Mouse (Mus musculus): ENCODE results near the gene Polr2g. TPM values are rescaled to one million over a fixed set of nuclear protein-coding genes. Genes with fewer than 3 reads are reported as not detected.

The Polr2g gene
- polyA plus RNA-seq, 1 experiment from 2014 or later: 153 TPM

DNA sequence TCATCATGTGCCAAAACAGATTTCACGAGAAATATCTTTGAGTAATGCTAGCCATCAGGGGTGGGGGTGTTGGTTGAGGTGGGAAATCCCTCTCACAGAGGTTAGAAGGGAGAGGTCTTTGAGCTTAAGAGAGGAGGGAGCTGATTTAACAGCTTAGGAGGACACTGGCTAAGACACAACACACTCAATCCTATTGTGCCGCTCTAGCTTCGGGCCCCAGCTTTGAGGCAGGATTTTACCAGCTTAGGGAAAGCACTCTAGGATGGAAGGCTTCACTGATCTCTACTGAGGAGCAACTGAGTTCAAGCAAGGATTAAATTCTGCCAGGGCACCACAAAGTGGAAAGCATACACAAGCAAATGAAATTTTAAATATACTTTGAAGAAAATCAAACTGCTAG, 18.6 kb upstream of the Polr2g start:
- Histone ChIP-seq H3K4me3 (replicated peaks) (0 out of 2 replicates have a peak overlapping the region, but pooled peaks have one; percentile 8), H3K4me2 (replicated peaks) (peak overlapping the region; percentile 17)

DNA sequence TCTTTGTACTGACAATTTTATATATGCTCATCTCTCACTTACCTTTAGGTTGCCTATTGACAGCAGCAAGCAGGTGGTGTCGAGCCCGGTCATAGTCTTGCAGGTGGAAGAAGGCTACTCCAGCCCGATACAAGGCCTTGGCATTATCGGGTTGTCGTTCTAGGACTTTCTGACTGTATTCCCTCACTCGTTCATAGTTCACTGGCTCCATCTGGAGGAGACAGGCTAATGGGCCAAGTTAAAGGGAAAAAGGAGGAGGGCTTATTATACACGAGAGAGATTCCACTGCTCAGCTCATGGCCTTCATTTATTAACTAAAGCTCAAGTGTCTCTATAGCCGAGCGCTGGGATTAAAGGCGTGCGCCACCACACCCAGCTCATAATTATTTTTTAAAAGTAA, 17.4 kb upstream of the Polr2g start:
- H3K4me1 ChIP-seq: peaks cover 24% of the 10 kb centered on the region
- H3K4me2 ChIP-seq (replicated peaks): no peak overlapping the region
- H3K9me3 ChIP-seq (replicated peaks): no peaks in the 10 kb centered on the region
- 71% methylated on average over 11 of the region's 11 CpGs for WGBS
- no peak overlapping the region for H3K9ac ChIP-seq
- H3K36me3 ChIP-seq: peaks cover 55% of the 10 kb centered on the region
- ATAC-seq (ENCODE audit: insufficient number of reproducible peaks, low FRiP score, low TSS enrichment, low read depth): no peak
- H3K27me3 ChIP-seq: no peaks in the 10 kb centered on the region
- H3K27ac ChIP-seq (replicated peaks): no peak overlapping the region
- no peak overlapping the region for H3K4me3 ChIP-seq (replicated peaks)

More for the DNA sequence above, 18.6 kb upstream of the Polr2g start:
- H3K36me3 ChIP-seq: peaks cover 46% of the 10 kb centered on the region
- H3K27ac ChIP-seq (replicated peaks): no peak overlapping the region
- peaks cover 27% of the 10 kb centered on the region for H3K4me1 ChIP-seq
- H3K9ac ChIP-seq: no peak overlapping the region
- ATAC-seq (ENCODE audit: insufficient number of reproducible peaks, low FRiP score, low TSS enrichment, low read depth): no peak
- no peaks in the 10 kb centered on the region for H3K9me3 ChIP-seq (replicated peaks)
- H3K27me3 ChIP-seq: no peaks in the 10 kb centered on the region
- WGBS: 70% methylated on average over 3 of the region's 3 CpGs

DNA sequence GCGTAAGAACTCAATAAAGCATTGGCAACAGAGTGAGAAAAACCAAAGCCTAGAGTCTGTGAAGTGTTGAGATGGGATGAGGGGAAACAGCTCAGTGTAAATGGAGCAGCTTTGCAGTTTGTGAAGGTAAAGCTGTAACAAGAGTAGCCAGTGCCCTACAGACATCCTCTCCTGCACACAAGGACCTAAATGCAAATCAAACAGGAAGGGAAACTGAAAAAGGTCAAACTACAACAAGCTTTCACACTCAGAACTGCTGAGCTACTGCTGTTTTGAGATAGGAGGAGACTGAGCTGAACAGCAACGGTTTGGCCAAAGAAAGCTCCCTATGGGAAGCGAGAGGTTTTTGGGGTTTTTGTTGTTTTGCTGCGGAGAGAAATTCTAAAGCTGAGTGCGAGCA, 8.4 kb upstream of the Polr2g start:
- H3K4me1 ChIP-seq: peaks cover 9% of the 10 kb centered on the region
- ATAC-seq (ENCODE audit: insufficient number of reproducible peaks, low FRiP score, low TSS enrichment, low read depth): no peak
- H3K27me3 ChIP-seq: no peaks in the 10 kb centered on the region
- no peak overlapping the region for H3K9ac ChIP-seq
- H3K4me3 ChIP-seq (replicated peaks): no peak overlapping the region
- H3K4me2 ChIP-seq (replicated peaks): no peak overlapping the region
- no peaks in the 10 kb centered on the region for H3K9me3 ChIP-seq (replicated peaks)
- H3K27ac ChIP-seq (replicated peaks): no peak overlapping the region
- WGBS: 97% methylated on average over 5 of the region's 5 CpGs
- H3K36me3 ChIP-seq: peaks cover 57% of the 10 kb centered on the region

DNA sequence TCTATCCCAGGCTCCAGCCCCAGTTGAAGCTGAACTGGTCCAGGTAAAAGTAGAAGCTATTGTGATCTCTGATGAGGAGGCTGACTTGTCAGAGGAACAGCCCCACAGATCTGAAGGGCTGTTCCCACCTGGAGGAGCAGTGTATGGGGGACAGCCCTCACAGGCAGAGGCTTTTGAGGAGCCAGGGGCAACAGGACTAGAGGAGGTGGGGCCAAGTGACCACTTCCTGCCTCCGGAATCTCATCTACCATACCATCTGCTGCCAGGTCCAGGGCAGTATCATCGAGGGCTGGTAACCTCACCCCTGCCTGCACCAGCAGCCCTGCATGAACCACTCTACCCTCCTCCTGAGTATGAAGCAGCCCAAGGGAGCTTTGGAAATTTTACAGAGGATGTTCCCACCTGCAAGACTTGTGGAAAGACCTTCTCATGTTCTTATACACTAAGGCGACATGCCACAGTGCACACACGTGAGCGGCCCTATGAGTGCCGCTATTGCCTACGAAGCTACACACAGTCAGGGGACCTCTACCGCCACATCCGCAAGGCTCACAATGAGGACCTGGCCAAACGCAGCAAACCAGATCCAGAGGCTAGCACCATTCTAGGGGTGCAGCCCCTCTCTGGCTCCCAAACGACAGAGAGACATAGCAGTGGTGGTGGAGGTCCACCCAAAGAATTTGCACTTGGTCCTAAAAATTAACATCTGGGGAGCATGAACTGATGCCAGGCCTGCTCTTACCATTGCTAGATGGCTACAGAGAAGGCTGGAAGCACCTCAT, 5.7 kb upstream of the Polr2g start:
- H3K4me2 ChIP-seq (replicated peaks): no peak overlapping the region
- no peak for ATAC-seq (ENCODE audit: insufficient number of reproducible peaks, low FRiP score, low TSS enrichment, low read depth)
- no peak overlapping the region for H3K27ac ChIP-seq (replicated peaks)
- no peak overlapping the region for H3K4me3 ChIP-seq (replicated peaks)
- no peaks in the 10 kb centered on the region for H3K27me3 ChIP-seq
- peaks cover 12% of the 10 kb centered on the region for H3K4me1 ChIP-seq
- peaks cover 37% of the 10 kb centered on the region for H3K36me3 ChIP-seq
- no peak overlapping the region for H3K9ac ChIP-seq
- 89% methylated on average over 11 of the region's 11 CpGs for WGBS
- no peaks in the 10 kb centered on the region for H3K9me3 ChIP-seq (replicated peaks)

DNA sequence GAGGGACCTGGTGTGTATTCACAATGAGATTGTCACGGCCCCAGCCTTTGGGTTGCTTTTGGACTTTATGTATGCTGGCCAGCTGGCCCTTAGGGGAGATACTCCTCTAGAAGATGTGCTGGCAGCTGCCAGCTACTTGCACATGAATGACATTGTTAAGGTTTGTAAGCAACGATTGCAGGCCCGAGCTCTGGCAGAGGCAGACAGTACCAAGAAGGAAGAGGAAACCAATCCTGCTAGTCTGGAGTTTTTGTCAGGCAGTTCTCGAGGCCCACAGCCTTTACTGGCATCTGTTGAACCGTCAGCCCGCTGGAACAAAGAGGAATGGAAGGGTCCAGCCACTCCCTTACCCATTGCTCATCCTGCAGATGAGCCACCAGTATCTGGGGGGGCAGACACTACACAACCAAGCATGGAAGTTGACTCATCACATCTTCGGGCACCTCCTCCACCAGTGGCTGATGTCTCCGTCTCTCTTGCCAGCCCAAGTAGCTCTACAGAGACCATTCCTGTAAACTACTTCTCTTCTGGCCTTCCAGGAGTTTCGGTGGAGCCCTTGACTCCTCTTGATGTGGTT, 4.9 kb upstream of the Polr2g start:
- Histone ChIP-seq H3K27ac (replicated peaks) (peak overlapping the region; percentile 93; the same call in 1 of the 2 replicates), H3K9me3 (replicated peaks) (no peaks in the 10 kb centered on the region), H3K4me1 (peaks cover 12% of the 10 kb centered on the region), H3K4me3 (replicated peaks) (peak overlapping the region; percentile 64), H3K9ac (no peak overlapping the region), H3K36me3 (peaks cover 37% of the 10 kb centered on the region), H3K4me2 (replicated peaks) (peak overlapping the region; percentile 82), H3K27me3 (no peaks in the 10 kb centered on the region)
- 88% methylated on average over 9 of the region's 9 CpGs for WGBS
- ATAC-seq (ENCODE audit: insufficient number of reproducible peaks, low FRiP score, low TSS enrichment, low read depth): no peak

DNA sequence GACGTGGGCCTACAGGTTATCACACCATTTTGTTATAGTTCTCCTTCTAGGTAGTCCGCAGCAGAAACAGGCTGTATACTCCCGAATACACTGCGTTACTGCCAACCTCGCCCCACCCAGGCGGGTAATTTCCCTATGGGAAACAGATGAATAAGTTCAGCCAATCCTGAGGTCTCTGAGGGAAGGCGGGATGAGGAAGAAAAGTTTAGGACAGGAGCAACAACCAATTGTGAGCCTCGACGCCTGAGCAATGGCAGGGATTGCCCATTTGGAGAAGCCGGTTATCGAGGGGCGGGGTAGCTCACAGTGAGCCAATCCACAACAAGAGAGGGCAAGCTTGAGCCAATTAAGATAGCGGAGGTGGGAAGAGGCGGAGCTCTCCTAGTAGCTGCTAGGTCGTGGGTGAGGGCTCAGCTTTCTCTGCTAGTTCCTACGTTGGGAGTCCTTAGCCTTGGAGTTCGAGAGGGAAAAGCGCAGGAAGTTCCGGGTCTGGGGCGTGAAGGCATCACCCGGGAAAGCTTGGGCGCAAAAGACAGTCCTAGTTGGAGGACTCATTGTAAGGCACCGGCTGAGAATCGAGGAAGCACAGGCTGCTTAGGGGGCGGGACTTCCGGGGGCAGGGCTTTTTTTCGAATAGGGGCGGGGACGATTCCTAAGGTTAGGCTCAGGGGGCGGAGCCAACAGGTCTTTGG, 3.9 kb upstream of the Polr2g start, which contains the start of gene Zbtb3:
Zbtb3 (plus strand) TSS at position 426 of the 692 bp plus-strand sequence.
- Histone ChIP-seq H3K9ac (peak within 1 kb of the TSS; percentile 13; the same call in 1 of the 2 replicates), H3K9me3 (replicated peaks) (no peaks in the 10 kb centered on the region), H3K4me2 (replicated peaks) (peak within 1 kb of the TSS; percentile 82), H3K27me3 (no peaks in the 10 kb centered on the region), H3K4me1 (peaks cover 18% of the 10 kb centered on the region), H3K36me3 (peaks cover 27% of the 10 kb centered on the region), H3K4me3 (replicated peaks) (peak within 1 kb of the TSS; percentile 64), H3K27ac (replicated peaks) (peak within 1 kb of the TSS; percentile 93)
- WGBS: under 1% methylated on average over 30 of the region's 30 CpGs
- ATAC-seq (ENCODE audit: insufficient number of reproducible peaks, low FRiP score, low TSS enrichment, low read depth): peak; percentile 97

DNA sequence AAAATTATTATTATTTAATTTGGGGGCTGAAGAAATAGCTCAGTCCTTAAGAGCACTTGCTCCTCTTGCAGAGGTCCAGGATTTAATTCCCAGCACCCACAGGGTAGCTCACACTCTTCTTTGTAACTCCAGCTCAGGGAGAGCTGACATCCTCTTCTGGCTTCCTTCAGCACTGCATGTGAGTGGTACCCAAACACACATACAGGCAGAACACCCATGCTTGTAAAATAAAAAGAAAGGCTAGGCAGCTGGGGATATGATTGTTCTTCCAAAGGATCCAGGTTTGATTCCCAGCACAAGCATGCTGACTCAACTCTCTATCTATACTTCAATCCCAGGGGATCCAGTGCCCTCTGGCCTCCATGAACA, 554 bp upstream of the Polr2g start:
- Histone ChIP-seq H3K4me1 (peaks cover 21% of the 10 kb centered on the region), H3K9ac (no peak overlapping the region), H3K4me2 (replicated peaks) (peak overlapping the region; percentile 63; the same call in 1 of the 2 replicates), H3K27ac (replicated peaks) (peak overlapping the region; percentile 82; the same call in 1 of the 2 replicates), H3K36me3 (peaks cover 19% of the 10 kb centered on the region), H3K9me3 (replicated peaks) (no peaks in the 10 kb centered on the region), H3K27me3 (no peaks in the 10 kb centered on the region), H3K4me3 (replicated peaks) (peak overlapping the region; percentile 78; the same call in 1 of the 2 replicates)
- ATAC-seq (ENCODE audit: insufficient number of reproducible peaks, low FRiP score, low TSS enrichment, low read depth): no peak

DNA sequence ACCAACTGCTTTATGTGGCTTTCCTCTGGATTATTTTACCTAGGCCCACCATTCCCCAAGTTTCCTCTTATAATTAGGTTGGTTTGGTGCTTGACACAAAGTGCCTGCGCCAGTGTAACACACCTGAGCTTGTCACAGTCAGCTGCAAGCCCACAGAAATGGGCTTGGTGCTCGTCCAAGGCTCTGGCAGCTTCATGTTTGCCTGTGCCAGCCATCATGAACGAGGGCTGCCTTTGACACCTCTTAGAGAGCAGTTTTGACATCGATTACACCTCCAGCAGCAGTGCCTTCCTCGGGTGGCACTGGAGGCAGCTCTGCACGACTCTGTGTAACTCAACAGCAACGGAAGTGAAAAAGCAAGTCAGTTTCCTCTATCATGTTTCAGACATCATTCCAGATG, 8.2 kb downstream of the Polr2g start:
- Histone ChIP-seq H3K4me3 (replicated peaks) (no peak overlapping the region), H3K27ac (replicated peaks) (no peak overlapping the region), H3K9me3 (replicated peaks) (no peaks in the 10 kb centered on the region), H3K9ac (no peak overlapping the region), H3K27me3 (no peaks in the 10 kb centered on the region), H3K36me3 (peaks cover 38% of the 10 kb centered on the region), H3K4me1 (peaks cover 7% of the 10 kb centered on the region), H3K4me2 (replicated peaks) (no peak overlapping the region)
- WGBS: 80% methylated on average over 7 of the region's 7 CpGs
- no peak for ATAC-seq (ENCODE audit: insufficient number of reproducible peaks, low FRiP score, low TSS enrichment, low read depth)

DNA sequence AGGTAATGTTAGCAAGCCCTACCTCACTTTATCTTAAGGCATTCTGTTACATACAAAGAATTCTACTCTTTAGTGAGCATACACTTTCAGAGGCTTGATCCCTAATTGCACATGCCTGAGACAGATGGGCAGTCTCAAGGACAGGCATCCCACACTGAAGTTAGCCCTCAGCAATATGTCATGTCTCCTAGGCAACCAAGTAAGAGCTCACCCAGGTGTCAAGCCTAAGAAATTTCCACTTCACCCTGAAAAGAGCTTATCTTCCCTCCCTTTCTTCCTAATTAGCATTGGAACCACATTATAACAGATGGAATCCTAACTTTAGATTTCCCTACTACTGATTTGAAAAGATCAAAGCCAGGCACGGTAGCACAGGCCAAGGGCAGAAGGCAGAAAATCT, 9.2 kb downstream of the Polr2g start:
- Histone ChIP-seq H3K9ac (no peak overlapping the region), H3K27me3 (no peaks in the 10 kb centered on the region), H3K4me3 (replicated peaks) (no peak overlapping the region), H3K4me2 (replicated peaks) (no peak overlapping the region), H3K9me3 (replicated peaks) (no peaks in the 10 kb centered on the region), H3K27ac (replicated peaks) (no peak overlapping the region), H3K4me1 (peaks cover 10% of the 10 kb centered on the region), H3K36me3 (peaks cover 28% of the 10 kb centered on the region)
- WGBS: 53% methylated on average over 1 of the region's 1 CpGs
- no peak for ATAC-seq (ENCODE audit: insufficient number of reproducible peaks, low FRiP score, low TSS enrichment, low read depth)

DNA sequence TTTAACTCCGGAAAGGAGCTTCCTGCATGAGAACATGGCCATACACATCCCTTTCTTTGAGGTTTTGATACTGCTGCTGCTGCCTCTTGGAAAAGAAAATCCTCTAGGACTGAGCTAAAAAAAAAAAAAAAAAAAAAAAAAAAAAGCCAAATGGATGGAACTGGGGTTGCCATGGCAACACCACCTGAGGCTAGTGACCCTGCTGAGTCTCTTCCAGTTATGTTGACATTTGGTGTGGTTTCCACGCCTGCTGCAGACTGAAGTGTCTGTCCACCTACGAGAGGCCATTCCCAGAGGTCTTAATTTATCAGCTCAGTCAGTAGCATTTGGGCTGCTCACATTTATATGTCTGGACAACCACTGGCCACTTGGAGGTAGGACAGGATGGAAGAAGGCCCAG, 9.9 kb downstream of the Polr2g start:
- no peak for ATAC-seq (ENCODE audit: insufficient number of reproducible peaks, low FRiP score, low TSS enrichment, low read depth)
- no peak overlapping the region for H3K4me3 ChIP-seq (replicated peaks)
- peaks cover 25% of the 10 kb centered on the region for H3K36me3 ChIP-seq
- H3K4me1 ChIP-seq: peaks cover 10% of the 10 kb centered on the region
- H3K27ac ChIP-seq (replicated peaks): no peak overlapping the region
- no peaks in the 10 kb centered on the region for H3K9me3 ChIP-seq (replicated peaks)
- no peak overlapping the region for H3K9ac ChIP-seq
- WGBS: 24% methylated on average over 3 of the region's 3 CpGs
- no peak overlapping the region for H3K4me2 ChIP-seq (replicated peaks)
- no peaks in the 10 kb centered on the region for H3K27me3 ChIP-seq

DNA sequence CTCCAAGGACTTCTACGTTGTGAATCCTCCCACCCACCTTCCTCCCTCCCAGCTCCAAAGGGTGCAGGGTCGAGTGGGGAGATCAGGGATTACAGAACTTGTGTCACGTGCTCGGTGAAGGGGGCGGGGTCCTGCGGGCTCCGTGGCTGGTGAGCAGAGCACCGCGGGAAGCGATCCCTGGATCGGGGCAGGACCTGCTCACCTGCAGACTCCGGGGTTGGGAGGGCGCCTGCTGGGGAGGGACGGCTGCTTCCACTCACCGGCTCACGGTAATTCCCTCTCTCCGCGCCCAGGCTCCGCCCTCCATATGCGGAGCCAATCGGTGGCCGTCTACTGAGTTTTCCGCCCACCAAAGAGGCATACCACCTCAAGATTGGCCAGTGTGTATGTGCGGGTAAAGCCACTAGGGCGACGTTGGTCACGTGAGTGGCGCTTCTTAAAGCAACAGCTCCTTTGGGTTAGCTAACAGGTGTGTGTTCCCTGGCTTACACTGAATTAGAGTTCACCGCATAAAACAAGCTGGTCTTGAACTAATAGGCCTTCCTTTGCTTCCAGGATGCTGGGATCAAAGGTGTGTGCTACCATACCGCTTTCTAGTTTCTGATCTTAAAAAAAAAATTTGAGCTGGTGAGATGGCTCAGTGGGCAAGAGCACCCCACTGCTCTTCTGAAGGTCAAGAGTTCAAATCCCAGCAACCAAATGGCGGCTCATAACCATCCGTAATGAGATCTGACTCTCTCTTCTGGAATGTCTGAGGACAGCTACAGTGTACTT, 12.2 kb downstream of the Polr2g start, which contains the start of gene Taf6l:
Taf6l (minus strand) TSS at position 410 of the 774 bp plus-strand sequence.
- Histone ChIP-seq H3K4me1 (peaks cover 10% of the 10 kb centered on the region), H3K9me3 (replicated peaks) (no peaks in the 10 kb centered on the region), H3K27ac (replicated peaks) (peak within 1 kb of the TSS; percentile 90), H3K9ac (peak within 1 kb of the TSS; percentile 65), H3K4me2 (replicated peaks) (peak within 1 kb of the TSS; percentile 72), H3K4me3 (replicated peaks) (peak within 1 kb of the TSS; percentile 81), H3K36me3 (peaks cover 34% of the 10 kb centered on the region), H3K27me3 (no peaks in the 10 kb centered on the region)
- under 1% methylated on average over 32 of the region's 32 CpGs for WGBS
- peak; percentile 98 for ATAC-seq (ENCODE audit: insufficient number of reproducible peaks, low FRiP score, low TSS enrichment, low read depth)

Data from embryonic facial prominence, embryonic 15.5 days (tissue).